Mouse (Mus musculus): ENCODE results near the gene Gpc5. TPM values are rescaled to one million over a fixed set of nuclear protein-coding genes. Genes with fewer than 3 reads are reported as not detected.

Gene Gpc5
- polyA plus RNA-seq, 1 experiment from 2014 or later, result 0.05 TPM

GRCm38 (mm10) chr14:115253685-115254084 is 161.7 kb downstream of the Gpc5 start:
- Histone ChIP-seq H3K27ac (ENCODE audit: low read length) (no peak overlapping the region), H3K4me2 (ENCODE audit: low read depth, low read length) (no peak overlapping the region), H3K4me3 (ENCODE audit: low read depth, low read length) (no peak overlapping the region), H3K4me1 (ENCODE audit: control insufficient read depth, low read depth, low read length) (no peaks in the 10 kb centered on the region), H3K27me3 (ENCODE audit: control insufficient read depth, insufficient read depth, low read depth, low read length) (no peaks in the 10 kb centered on the region), H3K9me3 (replicated peaks; ENCODE audit: control insufficient read depth, low read length) (no peaks in the 10 kb centered on the region), H3K36me3 (ENCODE audit: control insufficient read depth, insufficient read depth) (no peaks in the 10 kb centered on the region), H3K9ac (ENCODE audit: low read depth, low read length) (no peak overlapping the region)
- WGBS (ENCODE audit: insufficient replicate concordance), result 46% methylated on average over 2 of the region's 2 CpGs
- no peak for ATAC-seq (ENCODE audit: low read depth)

- ATAC-seq (ENCODE audit: low read depth), result no peak
- no peak overlapping the region for H3K27ac ChIP-seq (ENCODE audit: low read length)
Observed at GRCm38 (mm10) chr14:115269703-115270402, 177.8 kb downstream of the Gpc5 start.

GRCm38 (mm10) chr14:115270445-115270844 is 178.4 kb downstream of the Gpc5 start:
- no peak for ATAC-seq (ENCODE audit: low read depth)
- Histone ChIP-seq H3K9ac (ENCODE audit: low read depth, low read length) (no peak overlapping the region), H3K4me1 (ENCODE audit: control insufficient read depth, low read depth, low read length) (no peaks in the 10 kb centered on the region), H3K4me3 (ENCODE audit: low read depth, low read length) (no peak overlapping the region), H3K9me3 (replicated peaks; ENCODE audit: control insufficient read depth, low read length) (no peaks in the 10 kb centered on the region), H3K4me2 (ENCODE audit: low read depth, low read length) (no peak overlapping the region), H3K27ac (ENCODE audit: low read length) (no peak overlapping the region), H3K36me3 (ENCODE audit: control insufficient read depth, insufficient read depth) (no peaks in the 10 kb centered on the region), H3K27me3 (ENCODE audit: control insufficient read depth, insufficient read depth, low read depth, low read length) (no peaks in the 10 kb centered on the region)
- 66% methylated on average over 6 of the region's 6 CpGs for WGBS (ENCODE audit: insufficient replicate concordance)

More at GRCm38 (mm10) chr14:115269703-115270402, 177.8 kb downstream of the Gpc5 start:
- Histone ChIP-seq H3K4me2 (ENCODE audit: low read depth, low read length) (no peak overlapping the region), H3K9me3 (replicated peaks; ENCODE audit: control insufficient read depth, low read length) (no peaks in the 10 kb centered on the region), H3K36me3 (ENCODE audit: control insufficient read depth, insufficient read depth) (no peaks in the 10 kb centered on the region), H3K4me1 (ENCODE audit: control insufficient read depth, low read depth, low read length) (no peaks in the 10 kb centered on the region), H3K9ac (ENCODE audit: low read depth, low read length) (no peak overlapping the region), H3K4me3 (ENCODE audit: low read depth, low read length) (no peak overlapping the region), H3K27me3 (ENCODE audit: control insufficient read depth, insufficient read depth, low read depth, low read length) (no peaks in the 10 kb centered on the region)
- WGBS (ENCODE audit: insufficient replicate concordance), result 60% methylated on average over 6 of the region's 6 CpGs

- Histone ChIP-seq H3K27me3 (ENCODE audit: control insufficient read depth, insufficient read depth, low read depth, low read length) (no peaks in the 10 kb centered on the region), H3K36me3 (ENCODE audit: control insufficient read depth, insufficient read depth) (no peaks in the 10 kb centered on the region), H3K4me2 (ENCODE audit: low read depth, low read length) (no peak overlapping the region), H3K4me1 (ENCODE audit: control insufficient read depth, low read depth, low read length) (no peaks in the 10 kb centered on the region), H3K4me3 (ENCODE audit: low read depth, low read length) (no peak overlapping the region), H3K27ac (ENCODE audit: low read length) (no peak overlapping the region), H3K9ac (ENCODE audit: low read depth, low read length) (no peak overlapping the region), H3K9me3 (replicated peaks; ENCODE audit: control insufficient read depth, low read length) (no peaks in the 10 kb centered on the region)
- ATAC-seq (ENCODE audit: low read depth), result no peak
Observed at GRCm38 (mm10) chr14:115282782-115283181, 190.8 kb downstream of the Gpc5 start.

GRCm38 (mm10) chr14:115324247-115324646 is 232.2 kb downstream of the Gpc5 start:
- Histone ChIP-seq H3K4me2 (ENCODE audit: low read depth, low read length) (no peak overlapping the region), H3K27ac (ENCODE audit: low read length) (no peak overlapping the region), H3K27me3 (ENCODE audit: control insufficient read depth, insufficient read depth, low read depth, low read length) (no peaks in the 10 kb centered on the region), H3K9me3 (replicated peaks; ENCODE audit: control insufficient read depth, low read length) (no peaks in the 10 kb centered on the region), H3K36me3 (ENCODE audit: control insufficient read depth, insufficient read depth) (no peaks in the 10 kb centered on the region), H3K4me1 (ENCODE audit: control insufficient read depth, low read depth, low read length) (no peaks in the 10 kb centered on the region), H3K4me3 (ENCODE audit: low read depth, low read length) (no peak overlapping the region), H3K9ac (ENCODE audit: low read depth, low read length) (no peak overlapping the region)
- ATAC-seq (ENCODE audit: low read depth), result no peak
- WGBS (ENCODE audit: insufficient replicate concordance), result 29% methylated on average over 2 of the region's 2 CpGs

- Histone ChIP-seq H3K4me3 (ENCODE audit: low read depth, low read length) (no peak overlapping the region), H3K9ac (ENCODE audit: low read depth, low read length) (no peak overlapping the region), H3K4me1 (ENCODE audit: control insufficient read depth, low read depth, low read length) (no peaks in the 10 kb centered on the region), H3K9me3 (replicated peaks; ENCODE audit: control insufficient read depth, low read length) (no peaks in the 10 kb centered on the region), H3K27ac (ENCODE audit: low read length) (no peak overlapping the region), H3K27me3 (ENCODE audit: control insufficient read depth, insufficient read depth, low read depth, low read length) (no peaks in the 10 kb centered on the region), H3K36me3 (ENCODE audit: control insufficient read depth, insufficient read depth) (no peaks in the 10 kb centered on the region), H3K4me2 (ENCODE audit: low read depth, low read length) (no peak overlapping the region)
- 57% methylated on average over 5 of the region's 5 CpGs for WGBS (ENCODE audit: insufficient replicate concordance)
- ATAC-seq (ENCODE audit: low read depth), result no peak
Observed at GRCm38 (mm10) chr14:115326426-115326825, 234.4 kb downstream of the Gpc5 start.

GRCm38 (mm10) chr14:115339084-115339483 is 247.1 kb downstream of the Gpc5 start:
- ATAC-seq (ENCODE audit: low read depth), result no peak
- Histone ChIP-seq H3K4me1 (ENCODE audit: control insufficient read depth, low read depth, low read length) (no peaks in the 10 kb centered on the region), H3K27me3 (ENCODE audit: control insufficient read depth, insufficient read depth, low read depth, low read length) (no peaks in the 10 kb centered on the region), H3K9me3 (replicated peaks; ENCODE audit: control insufficient read depth, low read length) (no peaks in the 10 kb centered on the region), H3K36me3 (ENCODE audit: control insufficient read depth, insufficient read depth) (no peaks in the 10 kb centered on the region), H3K27ac (ENCODE audit: low read length) (no peak overlapping the region), H3K4me2 (ENCODE audit: low read depth, low read length) (no peak overlapping the region), H3K9ac (ENCODE audit: low read depth, low read length) (no peak overlapping the region), H3K4me3 (ENCODE audit: low read depth, low read length) (no peak overlapping the region)
- 63% methylated on average over 3 of the region's 3 CpGs for WGBS (ENCODE audit: insufficient replicate concordance)

- Histone ChIP-seq H3K9ac (ENCODE audit: low read depth, low read length) (no peak overlapping the region), H3K4me2 (ENCODE audit: low read depth, low read length) (no peak overlapping the region), H3K4me1 (ENCODE audit: control insufficient read depth, low read depth, low read length) (no peaks in the 10 kb centered on the region), H3K27ac (ENCODE audit: low read length) (no peak overlapping the region), H3K4me3 (ENCODE audit: low read depth, low read length) (no peak overlapping the region), H3K27me3 (ENCODE audit: control insufficient read depth, insufficient read depth, low read depth, low read length) (no peaks in the 10 kb centered on the region), H3K9me3 (replicated peaks; ENCODE audit: control insufficient read depth, low read length) (no peaks in the 10 kb centered on the region), H3K36me3 (ENCODE audit: control insufficient read depth, insufficient read depth) (no peaks in the 10 kb centered on the region)
- WGBS (ENCODE audit: insufficient replicate concordance), result 54% methylated on average over 2 of the region's 2 CpGs
- no peak for ATAC-seq (ENCODE audit: low read depth)
Observed at GRCm38 (mm10) chr14:115342597-115342996, 250.6 kb downstream of the Gpc5 start.

- no peaks in the 10 kb centered on the region for H3K9me3 ChIP-seq (replicated peaks; ENCODE audit: control insufficient read depth, low read length)
- H3K27ac ChIP-seq (ENCODE audit: low read length), result no peak overlapping the region
- no peaks in the 10 kb centered on the region for H3K36me3 ChIP-seq (ENCODE audit: control insufficient read depth, insufficient read depth)
- H3K4me2 ChIP-seq (ENCODE audit: low read depth, low read length), result no peak overlapping the region
- 59% methylated on average over 3 of the region's 3 CpGs for WGBS (ENCODE audit: insufficient replicate concordance)
- no peak overlapping the region for H3K9ac ChIP-seq (ENCODE audit: low read depth, low read length)
- H3K4me3 ChIP-seq (ENCODE audit: low read depth, low read length), result no peak overlapping the region
- no peaks in the 10 kb centered on the region for H3K27me3 ChIP-seq (ENCODE audit: control insufficient read depth, insufficient read depth, low read depth, low read length)
- ATAC-seq (ENCODE audit: low read depth), result no peak
- H3K4me1 ChIP-seq (ENCODE audit: control insufficient read depth, low read depth, low read length), result no peaks in the 10 kb centered on the region
Observed at GRCm38 (mm10) chr14:115349448-115349847, 257.4 kb downstream of the Gpc5 start.

All from liver, embryonic 16.5 days (tissue).